Mouse (Mus musculus): Measurements from ENCODE around the gene Gm39115.
A peak's percentile ranks its signal among the peaks of the same experiment; 100 is the strongest.
"Not testable (repeated sequence)": the region's sequence is repeated elsewhere in the genome, so short reads cannot be mapped to it uniquely, and the experiment has no call there.

Gm39115 gene

GRCm38 (mm10) chr7:142135934-142136333 is at the start of gene Gm39115:
Gm39115 (minus strand) TSS chr7:142136034.
- DNase-seq: not testable (repeated sequence)

GRCm38 (mm10) chr7:142181021-142181420 is 45.2 kb upstream of the Gm39115 start:
- DNase-seq: no peak

GRCm38 (mm10) chr7:142178685-142179084 is 42.9 kb upstream of the Gm39115 start:
- no peak for DNase-seq

GRCm38 (mm10) chr7:142175905-142176304 is 40.1 kb upstream of the Gm39115 start, which contains the start of gene Krtap5-2:
Krtap5-2 (minus strand) TSS chr7:142176005.
- not testable (repeated sequence) for DNase-seq

GRCm38 (mm10) chr7:142169836-142170235 is 34.0 kb upstream of the Gm39115 start:
- DNase-seq: no peak

- DNase-seq: not testable (repeated sequence)
Observed at GRCm38 (mm10) chr7:142165639-142166038, 29.8 kb upstream of the Gm39115 start, which contains the start of gene Gm4553. Gm4553 (minus strand) TSS chr7:142165739.

- DNase-seq: no peak
Observed at GRCm38 (mm10) chr7:142159366-142159765, 23.5 kb upstream of the Gm39115 start.

- not testable (repeated sequence) for DNase-seq
Observed at GRCm38 (mm10) chr7:142157013-142157412, 21.2 kb upstream of the Gm39115 start, which contains the start of gene Gm29735. Gm29735 (minus strand) TSS chr7:142157113.

GRCm38 (mm10) chr7:142155308-142155707 is 19.5 kb upstream of the Gm39115 start:
- DNase-seq: no peak

GRCm38 (mm10) chr7:142152191-142152590 is 16.4 kb upstream of the Gm39115 start:
- DNase-seq: no peak

- no peak for DNase-seq
Observed at GRCm38 (mm10) chr7:142148633-142149032, 12.8 kb upstream of the Gm39115 start.

- peak; percentile 11 to 27 for DNase-seq
Observed at GRCm38 (mm10) chr7:142146033-142146432, 10.2 kb upstream of the Gm39115 start.

GRCm38 (mm10) chr7:142145413-142145940 is 9.6 kb upstream of the Gm39115 start:
- no peak for DNase-seq

- no peak for DNase-seq
Observed at GRCm38 (mm10) chr7:142144507-142144906, 8.7 kb upstream of the Gm39115 start, which contains the start of gene Gm45337. Gm45337 (minus strand) TSS chr7:142144607.

- not testable (repeated sequence) for DNase-seq
Observed at GRCm38 (mm10) chr7:142143506-142144010, 7.7 kb upstream of the Gm39115 start.

GRCm38 (mm10) chr7:142140696-142141095 is 4.9 kb upstream of the Gm39115 start:
- DNase-seq: no peak

GRCm38 (mm10) chr7:142134206-142134995 is 1.4 kb downstream of the Gm39115 start:
- peak; percentile 5 to 12 for DNase-seq

GRCm38 (mm10) chr7:142128843-142129242 is 7.0 kb downstream of the Gm39115 start:
- no peak for DNase-seq

GRCm38 (mm10) chr7:142120629-142121028 is 15.2 kb downstream of the Gm39115 start, which contains the start of gene Gm45618:
Gm45618 (minus strand) TSS chr7:142120729.
- not testable (repeated sequence) for DNase-seq

- DNase-seq: peak; percentile 17 to 38
Observed at GRCm38 (mm10) chr7:142119632-142120031, 16.2 kb downstream of the Gm39115 start.

- DNase-seq: no peak
Observed at GRCm38 (mm10) chr7:142104747-142105146, 31.1 kb downstream of the Gm39115 start.

GRCm38 (mm10) chr7:142097776-142098175 is 38.1 kb downstream of the Gm39115 start:
- DNase-seq: peak; percentile 88 to 91

- DNase-seq: peak in 1 of 2 experiments; percentile 10
Observed at GRCm38 (mm10) chr7:142096701-142097100, 39.1 kb downstream of the Gm39115 start.
